Mouse (Mus musculus) neural tube, embryonic 11.5 days (tissue): ENCODE measurements around the gene Bcl3. TPM values are rescaled to one million over a fixed set of nuclear protein-coding genes. Genes with fewer than 3 reads are reported as not detected.
A peak's percentile ranks its signal among the peaks of the same experiment; 100 is the strongest.

Experiments
- ATAC-seq: fragments of 200-750 bp; cut with Nextera tagmentation; 2 replicates; pipeline ENCODE4 v1.8.0; 2017; ENCODE audit warnings: moderate number of reproducible peaks, mild to moderate bottlenecking, moderate TSS enrichment, moderate library complexity; ENCODE audit not compliant: insufficient read depth, low FRiP score, low TSS enrichment
- DNase-seq: peaks from one replicate; pipeline ENCODE4 v3.0.0-alpha.2; 2015; ENCODE audit warnings: low spot score
- H3K27ac ChIP-seq: fragments of 300-500 bp; sonication (generic); 2 replicates; pipeline ENCODE4 v1.5.1; 2014; ENCODE audit warnings: low read depth, mild to moderate bottlenecking, low read length
- H3K27me3 ChIP-seq: fragments of 300-500 bp; sonication (generic); 2 replicates; pipeline ENCODE4 v1.6.1; 2014; ENCODE audit warnings: mild to moderate bottlenecking, low read length, mixed read lengths; ENCODE audit not compliant: control insufficient read depth, insufficient read depth
- H3K36me3 ChIP-seq: fragments of 300-500 bp; sonication (generic); 2 replicates; pipeline ENCODE4 v1.6.1; 2014; ENCODE audit warnings: mild to moderate bottlenecking, low read length, moderate library complexity, mixed read lengths; ENCODE audit not compliant: control insufficient read depth, insufficient read depth
- H3K4me1 ChIP-seq: fragments of 300-500 bp; sonication (generic); 2 replicates; pipeline ENCODE4 v1.6.1; 2014; ENCODE audit warnings: low read length, mixed read lengths; ENCODE audit not compliant: control insufficient read depth, insufficient read depth
- H3K4me2 ChIP-seq: fragments of 300-500 bp; sonication (generic); 2 replicates; pipeline ENCODE4 v1.6.1; 2014; ENCODE audit warnings: low read depth, mild to moderate bottlenecking, moderate library complexity
- H3K4me3 ChIP-seq: fragments of 300-500 bp; sonication (generic); 2 replicates; pipeline ENCODE4 v1.5.1; 2014; ENCODE audit warnings: low read depth, low read length
- H3K9ac ChIP-seq: fragments of 300-500 bp; sonication (generic); 2 replicates; pipeline ENCODE4 v1.6.1; 2014; ENCODE audit warnings: mild to moderate bottlenecking, low read length
- H3K9me3 ChIP-seq: fragments of 300-500 bp; sonication (generic); 2 replicates; pipeline ENCODE4 v1.6.1; 2016; ENCODE audit warnings: low read length; ENCODE audit not compliant: control insufficient read depth
- WGBS: fragments of 180-500 bp; shearing (Covaris S2); extraction: QIAGEN DNeasy Blood & Tissue Kit; methylation state at CpG from one replicate; pipeline ENCODE4 v1.1.7; 2014; 5-methylcytosine and 5-hydroxymethylcytosine counted together
- polyA plus RNA-seq: library from polyadenylated mRNA; unstranded; fragments of >200 nt; fragmentation: Nextera tagmentation; extraction: Ambion mirVana; gene quantifications from 2 replicates; pipeline ENCODE4 v1.2.1, GENCODE M21; 2014

The Bcl3 gene
- polyA plus RNA-seq, result 1.2 and 1.3 TPM in 2 replicates

DNA sequence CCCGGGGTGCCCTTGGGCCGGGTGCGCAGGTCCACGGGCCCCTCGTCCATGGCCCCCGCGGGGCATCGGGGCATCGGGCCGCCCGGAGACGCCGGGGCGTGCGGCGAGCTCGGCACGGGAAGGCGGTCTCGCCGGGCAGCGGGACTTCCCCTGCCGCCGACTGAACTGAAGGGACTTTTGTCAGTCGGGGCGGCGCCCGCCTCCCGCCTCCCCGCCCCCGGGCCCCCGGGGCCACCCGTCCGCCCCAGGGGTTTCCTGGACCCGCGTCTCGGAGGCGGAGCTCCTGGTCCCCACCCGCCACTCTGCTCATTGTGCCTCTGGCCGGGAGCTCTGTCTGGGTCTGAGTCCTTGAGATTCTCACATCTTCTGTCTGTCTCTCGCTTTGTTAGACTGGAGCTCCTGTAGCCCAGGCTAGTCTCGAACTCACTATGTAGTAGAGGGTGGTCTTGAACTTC lies at the start of gene Bcl3:
Gene Bcl3 (minus strand): TSS at position 167 of the 455 bp plus-strand sequence.
- H3K27me3 ChIP-seq, result peaks cover 35% of the 10 kb centered on the region
- no peak within 1 kb of the TSS for H3K27ac ChIP-seq
- peaks cover 4% of the 10 kb centered on the region; the same call in 1 of the 2 replicates for H3K9me3 ChIP-seq
- H3K36me3 ChIP-seq, result no peaks in the 10 kb centered on the region
- ATAC-seq, result no peak
- peak within 1 kb of the TSS; percentile 54 for H3K4me2 ChIP-seq
- 2% methylated on average over 28 of the region's 42 CpGs for WGBS
- peak within 1 kb of the TSS; percentile 24 for H3K4me3 ChIP-seq
- DNase-seq, result no peak
- peaks cover 7% of the 10 kb centered on the region; the same call in 1 of the 2 replicates for H3K4me1 ChIP-seq
- H3K9ac ChIP-seq, result peak within 1 kb of the TSS; percentile 44

DNA sequence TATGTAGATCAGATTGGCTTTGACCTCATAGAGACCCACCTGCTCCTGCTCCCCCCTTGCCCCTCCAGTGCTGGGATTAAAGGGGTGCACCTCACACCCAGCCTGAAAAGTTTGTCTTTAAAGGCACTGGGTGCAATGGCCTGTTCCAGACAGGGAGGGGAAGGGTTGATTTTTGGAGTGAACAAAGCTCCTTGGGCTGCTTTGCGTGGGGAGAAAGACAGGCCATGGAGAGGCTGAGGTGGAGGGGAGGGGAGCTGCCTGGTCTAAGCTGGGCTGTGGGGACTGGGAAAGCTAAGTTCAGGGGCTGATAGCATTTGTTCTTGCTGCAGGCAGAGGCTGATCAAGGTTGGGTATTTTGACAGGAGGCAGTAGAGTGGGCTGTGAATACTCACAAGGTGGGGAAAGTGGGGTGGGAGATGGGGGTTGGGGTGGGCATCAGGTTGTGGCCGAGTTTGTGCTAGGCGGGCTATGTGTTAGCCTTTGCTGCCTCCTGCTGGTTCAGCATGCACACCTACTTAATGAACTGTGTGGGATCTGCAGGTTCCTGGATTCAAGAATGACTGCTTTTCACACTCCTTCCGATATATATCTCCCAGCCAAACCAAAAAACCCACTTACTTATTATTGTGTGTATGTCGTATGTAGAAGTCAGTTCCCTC lies 49.5 kb upstream of the Bcl3 start:
- H3K4me1 ChIP-seq, result no peaks in the 10 kb centered on the region
- DNase-seq (no peak), ATAC-seq (no peak)
- H3K36me3 ChIP-seq, result no peaks in the 10 kb centered on the region
- 51% methylated on average over 5 of the region's 5 CpGs for WGBS
- H3K4me2 ChIP-seq, result no peak overlapping the region
- no peak overlapping the region for H3K4me3 ChIP-seq
- H3K27ac ChIP-seq, result no peak overlapping the region
- H3K9me3 ChIP-seq, result peaks cover 3% of the 10 kb centered on the region; the same call in 1 of the 2 replicates
- no peaks in the 10 kb centered on the region for H3K27me3 ChIP-seq
- no peak overlapping the region for H3K9ac ChIP-seq

DNA sequence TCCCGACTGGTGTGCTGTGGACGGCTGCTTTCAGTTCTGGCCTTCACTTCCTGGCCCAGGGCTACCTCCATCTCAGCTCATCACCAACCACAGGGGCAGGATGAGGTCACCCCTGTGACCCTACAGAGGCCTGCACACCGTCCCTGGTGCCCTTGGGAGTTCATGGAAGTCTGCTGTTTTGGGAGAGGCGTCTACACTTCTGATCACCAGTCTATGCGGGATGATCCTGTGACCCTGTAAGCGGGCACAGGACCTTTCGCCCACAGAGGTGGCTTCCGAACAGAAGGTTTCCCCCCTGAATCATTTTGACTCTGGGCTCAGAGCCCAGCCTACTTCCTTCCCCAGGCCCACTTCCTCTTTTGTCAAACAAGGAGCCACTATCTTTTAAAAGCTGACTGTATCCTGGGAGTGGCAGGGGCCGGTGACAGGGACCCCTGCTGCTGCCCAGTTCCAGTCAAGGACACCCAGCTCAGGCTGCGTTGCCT lies 48.6 kb upstream of the Bcl3 start:
- Histone ChIP-seq H3K4me2 (no peak overlapping the region), H3K36me3 (no peaks in the 10 kb centered on the region), H3K27ac (no peak overlapping the region), H3K4me3 (no peak overlapping the region), H3K9me3 (peaks cover 3% of the 10 kb centered on the region; the same call in 1 of the 2 replicates), H3K9ac (no peak overlapping the region), H3K4me1 (no peaks in the 10 kb centered on the region), H3K27me3 (no peaks in the 10 kb centered on the region)
- 66% methylated on average over 10 of the region's 10 CpGs for WGBS
- DNase-seq (no peak), ATAC-seq (no peak)

DNA sequence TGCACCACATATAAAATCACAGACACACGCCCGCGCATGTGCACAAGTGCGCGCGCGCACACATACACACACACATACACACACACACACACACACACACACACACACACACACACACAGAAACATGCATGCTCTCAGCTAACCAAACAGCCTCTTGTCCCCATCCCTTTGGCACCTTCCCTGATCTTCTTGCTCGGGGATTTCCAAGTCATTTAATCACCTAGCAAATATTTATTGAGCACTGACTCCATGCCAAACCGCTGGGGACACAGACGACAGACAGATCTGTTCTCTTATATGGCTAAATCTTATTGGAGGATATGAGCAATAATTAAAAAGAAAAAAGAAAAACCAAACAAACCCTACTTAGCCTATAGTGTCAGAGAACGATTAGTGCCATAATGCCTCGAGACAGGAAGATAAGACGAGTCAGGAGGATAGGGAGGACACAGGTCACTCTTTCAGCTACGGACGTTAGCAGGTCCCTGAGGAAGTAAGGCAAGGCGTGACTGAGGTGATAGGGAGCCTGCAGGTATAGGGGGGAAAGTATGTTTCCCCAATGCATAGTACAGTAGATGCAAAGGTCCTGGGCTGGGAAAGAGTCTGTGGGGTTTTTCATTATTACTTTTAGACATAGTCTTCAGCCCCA lies 45.3 kb upstream of the Bcl3 start:
- no peaks in the 10 kb centered on the region for H3K36me3 ChIP-seq
- H3K27me3 ChIP-seq, result no peaks in the 10 kb centered on the region
- ATAC-seq (no peak), DNase-seq (no peak)
- no peak overlapping the region for H3K4me3 ChIP-seq
- H3K4me2 ChIP-seq, result no peak overlapping the region
- no peak overlapping the region for H3K9ac ChIP-seq
- H3K9me3 ChIP-seq, result 0 out of 2 replicates have a peak, but pooled peaks cover 3% of the 10 kb centered on the region
- no peak overlapping the region for H3K27ac ChIP-seq
- H3K4me1 ChIP-seq, result no peaks in the 10 kb centered on the region
- WGBS, result 91% methylated on average over 16 of the region's 16 CpGs

DNA sequence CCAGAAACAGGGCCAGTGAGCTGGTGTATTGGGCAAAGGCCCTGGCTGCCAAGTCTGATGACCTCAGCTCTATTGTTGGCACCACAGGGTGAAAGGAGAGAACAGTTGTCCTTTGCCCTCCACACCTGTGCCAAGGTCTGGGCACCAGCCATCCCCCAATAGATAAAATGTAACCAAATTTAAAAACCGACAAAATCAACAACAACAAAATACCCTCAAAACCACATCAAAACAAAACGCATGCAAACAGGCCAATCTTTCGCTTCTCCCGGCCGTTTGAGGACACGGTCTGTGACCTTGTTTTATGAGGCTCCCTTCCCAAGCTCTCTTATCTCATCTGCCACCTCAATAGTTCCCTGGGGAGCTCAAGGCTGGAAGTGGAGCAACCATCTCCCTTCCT lies 43.9 kb upstream of the Bcl3 start:
- DNase-seq (no peak), ATAC-seq (no peak)
- H3K4me2 ChIP-seq, result no peak overlapping the region
- H3K9ac ChIP-seq, result no peak overlapping the region
- H3K4me1 ChIP-seq, result no peaks in the 10 kb centered on the region
- H3K27ac ChIP-seq, result no peak overlapping the region
- H3K9me3 ChIP-seq, result 0 out of 2 replicates have a peak, but pooled peaks cover 3% of the 10 kb centered on the region
- no peaks in the 10 kb centered on the region for H3K27me3 ChIP-seq
- 87% methylated on average over 6 of the region's 6 CpGs for WGBS
- H3K36me3 ChIP-seq, result no peaks in the 10 kb centered on the region
- no peak overlapping the region for H3K4me3 ChIP-seq

DNA sequence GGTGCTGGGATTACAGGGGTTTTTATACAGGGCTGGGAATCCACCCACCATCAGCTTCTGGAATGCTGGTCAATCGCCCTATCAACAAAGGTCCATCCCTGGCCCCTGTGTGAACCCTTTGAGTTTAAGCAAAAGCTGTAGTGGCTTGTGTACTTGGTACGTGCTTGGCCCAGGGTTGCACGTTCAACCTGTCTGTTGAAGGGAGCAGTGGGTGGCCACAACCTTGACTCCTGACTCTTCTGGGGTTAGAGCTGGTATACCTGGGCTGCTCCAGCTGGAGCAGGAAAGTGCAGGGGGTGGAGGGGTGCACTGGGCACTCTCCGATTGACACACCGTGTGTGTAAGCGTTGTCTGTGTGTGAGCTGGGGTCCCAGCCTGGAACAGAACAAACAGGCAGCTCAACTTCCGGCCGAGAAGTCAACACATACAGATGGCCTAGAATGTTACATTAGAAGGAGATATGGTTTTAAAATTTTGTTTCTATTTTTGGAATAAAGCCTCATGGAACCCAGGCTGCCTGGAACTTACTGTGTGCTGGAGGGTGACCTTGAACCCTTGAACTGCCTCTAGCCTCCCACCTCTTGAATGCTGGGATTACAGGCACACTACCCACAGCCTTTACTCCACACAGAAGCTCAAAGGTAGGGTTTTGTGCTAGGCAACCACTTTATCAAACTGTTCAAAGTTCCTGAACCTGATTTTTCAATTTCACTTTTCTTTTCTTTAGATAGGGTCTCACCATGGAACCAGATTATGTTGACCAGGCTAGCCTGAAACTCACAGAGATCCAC lies 42.9 kb upstream of the Bcl3 start:
- ATAC-seq (no peak), DNase-seq (no peak)
- no peaks in the 10 kb centered on the region for H3K36me3 ChIP-seq
- H3K4me3 ChIP-seq, result no peak overlapping the region
- 0 out of 2 replicates have a peak, but pooled peaks cover 3% of the 10 kb centered on the region for H3K9me3 ChIP-seq
- H3K4me2 ChIP-seq, result no peak overlapping the region
- no peaks in the 10 kb centered on the region for H3K27me3 ChIP-seq
- no peak overlapping the region for H3K27ac ChIP-seq
- H3K4me1 ChIP-seq, result no peaks in the 10 kb centered on the region
- H3K9ac ChIP-seq, result no peak overlapping the region
- WGBS, result 82% methylated on average over 8 of the region's 8 CpGs

- Histone ChIP-seq H3K9me3 (0 out of 2 replicates have a peak, but pooled peaks cover 2% of the 10 kb centered on the region), H3K36me3 (no peaks in the 10 kb centered on the region), H3K4me3 (no peak overlapping the region), H3K27ac (no peak overlapping the region), H3K4me1 (no peaks in the 10 kb centered on the region), H3K4me2 (no peak overlapping the region), H3K27me3 (no peaks in the 10 kb centered on the region), H3K9ac (no peak overlapping the region)
- no peak for ATAC-seq
- 46% methylated on average over 2 of the region's 2 CpGs for WGBS
- DNase-seq, result no peak
Observed at GRCm38 (mm10) chr7:19864241-19864640, 41.7 kb upstream of the Bcl3 start.

GRCm38 (mm10) chr7:19861199-19861598 lies 38.6 kb upstream of the Bcl3 start, which contains the start of gene Ceacam16:
Gene Ceacam16 (minus strand): TSS chr7:19861299.
- H3K4me1 ChIP-seq, result no peaks in the 10 kb centered on the region
- H3K27me3 ChIP-seq, result no peaks in the 10 kb centered on the region
- no peak within 1 kb of the TSS for H3K9ac ChIP-seq
- H3K36me3 ChIP-seq, result no peaks in the 10 kb centered on the region
- no peaks in the 10 kb centered on the region for H3K9me3 ChIP-seq
- no peak within 1 kb of the TSS for H3K27ac ChIP-seq
- no peak within 1 kb of the TSS for H3K4me2 ChIP-seq
- WGBS, result 85% methylated on average over 9 of the region's 9 CpGs
- no peak within 1 kb of the TSS for H3K4me3 ChIP-seq
- no peak for ATAC-seq
- no peak for DNase-seq
